Mouse (Mus musculus): Measurements from ENCODE around the gene 2810006K23Rik. TPM values are rescaled to one million over a fixed set of nuclear protein-coding genes. Genes with fewer than 3 reads are reported as not detected.

Gene 2810006K23Rik
- total RNA-seq, 2 experiments from 2014 or later = 11.7 to 13.0 TPM

Other genes starting within 250 kb of the 2810006K23Rik start
- 1 to 10 TPM; 4.9 to 5.5 TPM for gene Abcb9, start 232.3 kb upstream of the 2810006K23Rik start, total RNA-seq (2021)
- 10 to 100 TPM; 10.2 to 11.9 TPM for gene Ogfod2, start 215.8 kb upstream of the 2810006K23Rik start, total RNA-seq (2021)
- 10 to 100 TPM; 55.1 to 68.4 TPM for gene Arl6ip4, start 212.0 kb upstream of the 2810006K23Rik start, total RNA-seq (2021)
- 10 to 100 TPM; 45.9 to 52.2 TPM for gene Pitpnm2, start 78.3 kb upstream of the 2810006K23Rik start, total RNA-seq (2021)
- gene Mphosph9, start 117 bp upstream of the 2810006K23Rik start, total RNA-seq (2021) = 10 to 100 TPM; 12.1 to 13.9 TPM
- gene Cdk2ap1, start 35.0 kb downstream of the 2810006K23Rik start, total RNA-seq (2021) = 100 to 1,000 TPM; 201 to 202 TPM
- 10 to 100 TPM; 72.7 to 76.8 TPM for gene Sbno1, start 97.9 kb downstream of the 2810006K23Rik start, total RNA-seq (2021)
- 100 to 1,000 TPM; 130 to 132 TPM for gene Kmt5a, start 111.8 kb downstream of the 2810006K23Rik start, total RNA-seq (2021)
- 10 to 100 TPM in 1 of 2 experiments, 1 to 10 TPM in 1; 8.3 to 10.9 TPM for gene Rilpl2, start 150.3 kb downstream of the 2810006K23Rik start, total RNA-seq (2021)
- gene Snrnp35, start 155.0 kb downstream of the 2810006K23Rik start, total RNA-seq (2021) = 10 to 100 TPM; 19.3 to 23.5 TPM
- gene Rilpl1, start 203.3 kb downstream of the 2810006K23Rik start, total RNA-seq (2021) = 10 to 100 TPM; 50.3 to 53.6 TPM
- gene Tmed2, start 212.6 kb downstream of the 2810006K23Rik start, total RNA-seq (2021) = 100 to 1,000 TPM; 217 to 226 TPM
- gene Ddx55, start 224.8 kb downstream of the 2810006K23Rik start, total RNA-seq (2021) = 1 to 10 TPM; 7.8 to 8.5 TPM

Measured in heart, postnatal 4 days (tissue).